Mouse (Mus musculus) megakaryocyte, embryonic 14.5 days (primary cell): ENCODE results near the gene Mex3a.

Experiments used
- FLI1 ChIP-seq: IDR thresholded peaks from 2 replicates; pipeline ENCODE4 v1.6.1; 2012; ENCODE audit warnings: low read length, inconsistent platforms, mixed read lengths
- GATA1 ChIP-seq: IDR thresholded peaks from 3 replicates; pipeline ENCODE4 v1.6.1; 2012; ENCODE audit warnings: mixed read lengths, low read length, inconsistent platforms, borderline replicate concordance

GRCm38 (mm10) chr3:88529204-88530000 is 2.8 kb upstream of the Mex3a start:
- no peak for TF ChIP-seq FLI1
- no peak for TF ChIP-seq GATA1
